Mouse (Mus musculus) layer of hippocampus, postnatal 36 days (tissue): ENCODE results near the gene Tmem232. TPM values are rescaled to one million over a fixed set of nuclear protein-coding genes. Genes with fewer than 3 reads are reported as not detected.
"Not testable (repeated sequence)": the region's sequence is repeated elsewhere in the genome, so short reads cannot be mapped to it uniquely, and the experiment has no call there.

Source experiments
- DNase-seq, 2 experiments: peaks; one replicate each; pipeline ENCODE4 v3.0.0; 2022
- total RNA-seq, 2 experiments: library from RNA; stranded (reverse); gene quantifications; 2 replicates each; pipeline ENCODE4 v1.2.3; 2021

Tmem232 gene
- total RNA-seq, 2 experiments from 2014 or later: 1.1 TPM

GRCm38 (mm10) chr17:65527529-65527928, 13.1 kb downstream of the Tmem232 start:
- no peak for DNase-seq

- DNase-seq: no peak
Observed at GRCm38 (mm10) chr17:65513517-65513916, 27.1 kb downstream of the Tmem232 start.

GRCm38 (mm10) chr17:65484654-65485053, 55.9 kb downstream of the Tmem232 start:
- no peak for DNase-seq

- no peak for DNase-seq
Observed at GRCm38 (mm10) chr17:65476747-65477146, 63.8 kb downstream of the Tmem232 start.

- DNase-seq: no peak
Observed at GRCm38 (mm10) chr17:65450818-65451217, 89.8 kb downstream of the Tmem232 start.

- not testable (repeated sequence) for DNase-seq
Observed at GRCm38 (mm10) chr17:65437906-65438305, 102.7 kb downstream of the Tmem232 start.

- no peak for DNase-seq
Observed at GRCm38 (mm10) chr17:65419124-65419523, 121.5 kb downstream of the Tmem232 start.

- DNase-seq: no peak
Observed at GRCm38 (mm10) chr17:65405309-65405708, 135.3 kb downstream of the Tmem232 start.

GRCm38 (mm10) chr17:65400914-65401313, 139.7 kb downstream of the Tmem232 start:
- DNase-seq: no peak

GRCm38 (mm10) chr17:65384411-65384962, 156.1 kb downstream of the Tmem232 start:
- no peak for DNase-seq

GRCm38 (mm10) chr17:65370034-65370780, 170.4 kb downstream of the Tmem232 start:
- DNase-seq: peak; percentile 51 to 52

GRCm38 (mm10) chr17:65365535-65366254, 174.9 kb downstream of the Tmem232 start:
- DNase-seq: no peak

GRCm38 (mm10) chr17:65351836-65352235, 188.7 kb downstream of the Tmem232 start:
- no peak for DNase-seq

- no peak for DNase-seq
Observed at GRCm38 (mm10) chr17:65340016-65340415, 200.6 kb downstream of the Tmem232 start.

GRCm38 (mm10) chr17:65330759-65331158, 209.8 kb downstream of the Tmem232 start:
- no peak for DNase-seq

GRCm38 (mm10) chr17:65325249-65325648, 215.3 kb downstream of the Tmem232 start:
- DNase-seq: peak in 1 of 2 experiments; percentile 13

- DNase-seq: no peak
Observed at GRCm38 (mm10) chr17:65320623-65321022, 220.0 kb downstream of the Tmem232 start.

GRCm38 (mm10) chr17:65299946-65300345, 240.6 kb downstream of the Tmem232 start:
- no peak for DNase-seq

GRCm38 (mm10) chr17:65297831-65298230, 242.8 kb downstream of the Tmem232 start:
- no peak for DNase-seq

GRCm38 (mm10) chr17:65252160-65252559, 288.4 kb downstream of the Tmem232 start:
- DNase-seq: peak; percentile 3 to 4

GRCm38 (mm10) chr17:65250261-65250660, 290.3 kb downstream of the Tmem232 start:
- no peak for DNase-seq

- no peak for DNase-seq
Observed at GRCm38 (mm10) chr17:65243716-65244115, 296.9 kb downstream of the Tmem232 start.

- no peak for DNase-seq
Observed at GRCm38 (mm10) chr17:65225347-65225916, 315.1 kb downstream of the Tmem232 start.
